Mouse (Mus musculus): Measurements from ENCODE around the gene Agfg2.

Gene Agfg2

GRCm38 (mm10) chr5:137683388-137684293, 885 bp downstream of the Agfg2 start:
- DNase-seq (ENCODE audit: low spot score in 2 of 2), result no peak

GRCm38 (mm10) chr5:137682526-137682925, 2.0 kb downstream of the Agfg2 start:
- peak in 1 of 2 experiments; percentile 39 for DNase-seq (ENCODE audit: low spot score in 2 of 2)

- DNase-seq (ENCODE audit: low spot score in 2 of 2), result no peak
Observed at GRCm38 (mm10) chr5:137679726-137680125, 4.8 kb downstream of the Agfg2 start.

GRCm38 (mm10) chr5:137678736-137679135, 5.8 kb downstream of the Agfg2 start:
- no peak for DNase-seq (ENCODE audit: low spot score in 2 of 2)

- no peak for DNase-seq (ENCODE audit: low spot score in 2 of 2)
Observed at GRCm38 (mm10) chr5:137677859-137678258, 6.7 kb downstream of the Agfg2 start.

GRCm38 (mm10) chr5:137674786-137675185, 9.7 kb downstream of the Agfg2 start:
- no peak for DNase-seq (ENCODE audit: low spot score in 2 of 2)

- DNase-seq (ENCODE audit: low spot score in 2 of 2), result no peak
Observed at GRCm38 (mm10) chr5:137673015-137673414, 11.5 kb downstream of the Agfg2 start.

- DNase-seq (ENCODE audit: low spot score in 2 of 2), result no peak
Observed at GRCm38 (mm10) chr5:137672361-137672760, 12.2 kb downstream of the Agfg2 start.

- DNase-seq (ENCODE audit: low spot score in 2 of 2), result peak in 1 of 2 experiments; percentile 46
Observed at GRCm38 (mm10) chr5:137671443-137672240, 12.9 kb downstream of the Agfg2 start.

- DNase-seq (ENCODE audit: low spot score in 2 of 2), result no peak
Observed at GRCm38 (mm10) chr5:137670240-137670639, 14.3 kb downstream of the Agfg2 start.

- no peak for DNase-seq (ENCODE audit: low spot score in 2 of 2)
Observed at GRCm38 (mm10) chr5:137668971-137669370, 15.6 kb downstream of the Agfg2 start.

GRCm38 (mm10) chr5:137663057-137663456, 21.5 kb downstream of the Agfg2 start:
- DNase-seq (ENCODE audit: low spot score in 2 of 2), result no peak

- DNase-seq (ENCODE audit: low spot score in 2 of 2), result peak in 1 of 2 experiments; percentile 30
Observed at GRCm38 (mm10) chr5:137660064-137660688, 24.4 kb downstream of the Agfg2 start.

- DNase-seq (ENCODE audit: low spot score in 2 of 2), result peak; percentile 55 to 81
Observed at GRCm38 (mm10) chr5:137656977-137657376, 27.5 kb downstream of the Agfg2 start.

GRCm38 (mm10) chr5:137654746-137655145, 29.8 kb downstream of the Agfg2 start:
- no peak for DNase-seq (ENCODE audit: low spot score in 2 of 2)

- DNase-seq (ENCODE audit: low spot score in 2 of 2), result no peak
Observed at GRCm38 (mm10) chr5:137653366-137653765, 31.2 kb downstream of the Agfg2 start.

- peak in 1 of 2 experiments; percentile 67 for DNase-seq (ENCODE audit: low spot score in 2 of 2)
Observed at GRCm38 (mm10) chr5:137652474-137652873, 32.1 kb downstream of the Agfg2 start.

GRCm38 (mm10) chr5:137649669-137650571, 34.6 kb downstream of the Agfg2 start:
- DNase-seq (ENCODE audit: low spot score in 2 of 2), result no peak

GRCm38 (mm10) chr5:137649251-137649650, 35.3 kb downstream of the Agfg2 start:
- DNase-seq (ENCODE audit: low spot score in 2 of 2), result no peak

- no peak for DNase-seq (ENCODE audit: low spot score in 2 of 2)
Observed at GRCm38 (mm10) chr5:137647827-137648601, 36.5 kb downstream of the Agfg2 start.
